ENCODE assay signal across 9 mouse cellular contexts in the genomic region with DNA sequence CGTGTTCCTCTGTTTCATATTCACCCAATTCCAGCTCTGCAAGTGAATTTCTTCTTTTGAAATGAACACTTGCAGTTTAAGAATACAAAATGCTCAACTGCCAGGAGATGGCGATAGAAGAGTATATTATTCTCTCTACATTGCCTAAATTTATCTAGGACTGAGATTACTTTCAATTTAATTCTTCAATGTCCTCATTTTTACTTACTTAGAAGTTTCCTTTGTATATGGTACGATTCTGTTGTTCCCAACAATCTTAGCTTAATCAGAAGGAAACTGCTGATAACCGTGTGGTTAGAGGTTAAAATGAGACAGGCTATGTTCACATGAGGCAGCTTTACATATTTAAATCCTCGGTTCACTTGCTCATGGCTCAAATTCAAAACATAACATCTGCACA.
A peak's percentile ranks its signal among the peaks of the same experiment; 100 is the strongest.
DNase-seq lines count a peak whose midpoint lies in the region; ATAC-seq and TF ChIP-seq lines count a peak whose summit lies in the region.
"Had no signal": no experiment of that assay in that cellular context is flagged by ENCODE, and none has a peak within 500 bp of the region (broad histone marks: within the 10 kb centered on the region; RNA-seq: fewer than 3 reads in every experiment).

No protein-coding gene starts in this region.

- no peaks in the 10 kb centered on the region for H3K9me3 ChIP-seq in limb, embryonic 14.5 days (ENCODE audit: control insufficient read depth, low read length)
- H3K9me3 ChIP-seq in limb, embryonic 10.5 days (replicated peaks), result no peaks in the 10 kb centered on the region
- H3K9me3 ChIP-seq in forebrain, embryonic 14.5 days (replicated peaks; ENCODE audit: control insufficient read depth, low read length), result no peaks in the 10 kb centered on the region
- H3K9me3 ChIP-seq: embryonic facial prominence, embryonic 12.5 days had no signal

- H3K27me3 ChIP-seq in limb, embryonic 14.5 days (ENCODE audit: control insufficient read depth, insufficient read depth, low read length), result no peaks in the 10 kb centered on the region
- no peaks in the 10 kb centered on the region for H3K27me3 ChIP-seq in limb, embryonic 10.5 days (ENCODE audit: low read depth, poor library complexity, severe bottlenecking)
- no peaks in the 10 kb centered on the region for H3K27me3 ChIP-seq in forebrain, embryonic 14.5 days (replicated peaks; ENCODE audit: control insufficient read depth, insufficient read depth, low read length)
- H3K27me3 ChIP-seq: embryonic facial prominence, embryonic 12.5 days had no signal

- TF ChIP-seq CTCF in gastrocnemius, adult 2 months (IDR thresholded peaks at IDR 0.05), result peak; percentile 56

- 44% methylated on average over 5 of the region's 5 CpGs for WGBS in limb, embryonic 14.5 days
- 60% methylated on average over 5 of the region's 5 CpGs for whole genome bisulfite sequencing in limb, embryonic 10.5 days
- WGBS in forebrain, embryonic 14.5 days, result 40% methylated on average over 5 of the region's 5 CpGs

- intact Hi-C loops in gastrocnemius, adult 2 months (cut with DNase I), result no loop called here
- intact Hi-C loops in gastrocnemius, postnatal 36 days (cut with DNase I), result no loop called here

- ATAC-seq in limb, embryonic 14.5 days (ENCODE audit: low FRiP score, low read depth), result no peak
- ATAC-seq in forebrain, embryonic 14.5 days, result peak; percentile 48

- H3K9ac ChIP-seq in limb, embryonic 14.5 days (ENCODE audit: low read depth, low read length, severe bottlenecking), result no peak overlapping the region
- no peak overlapping the region for H3K9ac ChIP-seq in forebrain, embryonic 14.5 days (ENCODE audit: low read length)
- H3K9ac ChIP-seq: embryonic facial prominence, embryonic 12.5 days had no signal

- no peak overlapping the region for H3K27ac ChIP-seq in gastrocnemius, adult 2 months
- no peak overlapping the region for H3K27ac ChIP-seq in limb, embryonic 14.5 days (replicated peaks; ENCODE audit: low read depth, low read length)
- no peak overlapping the region for H3K27ac ChIP-seq in limb, embryonic 10.5 days
- no peak overlapping the region for H3K27ac ChIP-seq in forebrain, embryonic 14.5 days (ENCODE audit: low read depth, low read length)
- H3K27ac ChIP-seq: embryonic facial prominence, embryonic 12.5 days had no signal

- no peak overlapping the region for H3K4me2 ChIP-seq in limb, embryonic 14.5 days (replicated peaks; ENCODE audit: low read depth, low read length, severe bottlenecking)
- H3K4me2 ChIP-seq in forebrain, embryonic 14.5 days (ENCODE audit: low read length), result no peak overlapping the region
- H3K4me2 ChIP-seq: embryonic facial prominence, embryonic 12.5 days had no signal

- H3K4me1 ChIP-seq in limb, embryonic 14.5 days (ENCODE audit: control insufficient read depth, insufficient read depth, low read length), result no peaks in the 10 kb centered on the region
- H3K4me1 ChIP-seq in limb, embryonic 10.5 days, result no peaks in the 10 kb centered on the region
- no peaks in the 10 kb centered on the region for H3K4me1 ChIP-seq in forebrain, embryonic 14.5 days (ENCODE audit: control insufficient read depth, insufficient read depth, low read length)
- H3K4me1 ChIP-seq: embryonic facial prominence, embryonic 12.5 days had no signal

- H3K36me3 ChIP-seq in limb, embryonic 14.5 days (ENCODE audit: control insufficient read depth, insufficient read depth, low read length), result no peaks in the 10 kb centered on the region
- H3K36me3 ChIP-seq in limb, embryonic 10.5 days, result no peaks in the 10 kb centered on the region
- no peaks in the 10 kb centered on the region for H3K36me3 ChIP-seq in forebrain, embryonic 14.5 days (ENCODE audit: control insufficient read depth, insufficient read depth, low read length)
- H3K36me3 ChIP-seq: embryonic facial prominence, embryonic 12.5 days had no signal

- no peak for TF ChIP-seq POLR2A in limb, embryonic 14.5 days (IDR thresholded peaks at IDR 0.05; ENCODE audit: borderline replicate concordance, extremely low read depth, insufficient read depth, insufficient read length)

- DNase-seq in gastrocnemius, adult 2 months, result no peak
- DNase-seq in gastrocnemius, postnatal 36 days, result no peak
- DNase-seq in limb, embryonic 14.5 days (ENCODE audit: low spot score), result peak; percentile 31
- DNase-seq in limb, embryonic 10.5 days (ENCODE audit: low spot score), result no peak
- DNase-seq in forebrain, embryonic 14.5 days (ENCODE audit: low spot score), result peak; percentile 82
- peak; percentile 22 for DNase-seq in retina, adult 2 months (ENCODE audit: low read depth, low spot score)
- no peak for DNase-seq in urinary bladder, adult 18-20 months (ENCODE audit: low spot score in 2 of 2)
- DNase-seq in testis, postnatal 10 days (ENCODE audit: low spot score), result no peak

- peak overlapping the region; percentile 59 for H3K4me3 ChIP-seq in gastrocnemius, adult 2 months
- H3K4me3 ChIP-seq in limb, embryonic 14.5 days (replicated peaks; ENCODE audit: low read length), result no peak overlapping the region
- no peak overlapping the region for H3K4me3 ChIP-seq in limb, embryonic 10.5 days
- H3K4me3 ChIP-seq in forebrain, embryonic 14.5 days (ENCODE audit: low read depth, low read length), result no peak overlapping the region
- H3K4me3 ChIP-seq: embryonic facial prominence, embryonic 12.5 days had no signal

Comparison
In these comparisons a context has a peak if more than half of its experiments do, and no peak if none do; other contexts are left out.
1. DNase-seq: peak in limb, embryonic 14.5 days (single experiment), forebrain, embryonic 14.5 days (single experiment) and retina, adult 2 months (single experiment); none in gastrocnemius, adult 2 months (single experiment), gastrocnemius, postnatal 36 days (0 of 2), limb, embryonic 10.5 days (single experiment), urinary bladder, adult 18-20 months (0 of 2) and testis, postnatal 10 days (single experiment).